Mouse (Mus musculus): ENCODE results near the gene Mgarp. TPM values are rescaled to one million over a fixed set of nuclear protein-coding genes. Genes with fewer than 3 reads are reported as not detected.
"Not testable (repeated sequence)": the region's sequence is repeated elsewhere in the genome, so short reads cannot be mapped to it uniquely, and the experiment has no call there.

Mgarp gene
- polyA plus RNA-seq (2014; fragmentation: Nextera tagmentation; extraction: Ambion mirVana): 1.3 and 1.6 TPM in 2 replicates

DNA sequence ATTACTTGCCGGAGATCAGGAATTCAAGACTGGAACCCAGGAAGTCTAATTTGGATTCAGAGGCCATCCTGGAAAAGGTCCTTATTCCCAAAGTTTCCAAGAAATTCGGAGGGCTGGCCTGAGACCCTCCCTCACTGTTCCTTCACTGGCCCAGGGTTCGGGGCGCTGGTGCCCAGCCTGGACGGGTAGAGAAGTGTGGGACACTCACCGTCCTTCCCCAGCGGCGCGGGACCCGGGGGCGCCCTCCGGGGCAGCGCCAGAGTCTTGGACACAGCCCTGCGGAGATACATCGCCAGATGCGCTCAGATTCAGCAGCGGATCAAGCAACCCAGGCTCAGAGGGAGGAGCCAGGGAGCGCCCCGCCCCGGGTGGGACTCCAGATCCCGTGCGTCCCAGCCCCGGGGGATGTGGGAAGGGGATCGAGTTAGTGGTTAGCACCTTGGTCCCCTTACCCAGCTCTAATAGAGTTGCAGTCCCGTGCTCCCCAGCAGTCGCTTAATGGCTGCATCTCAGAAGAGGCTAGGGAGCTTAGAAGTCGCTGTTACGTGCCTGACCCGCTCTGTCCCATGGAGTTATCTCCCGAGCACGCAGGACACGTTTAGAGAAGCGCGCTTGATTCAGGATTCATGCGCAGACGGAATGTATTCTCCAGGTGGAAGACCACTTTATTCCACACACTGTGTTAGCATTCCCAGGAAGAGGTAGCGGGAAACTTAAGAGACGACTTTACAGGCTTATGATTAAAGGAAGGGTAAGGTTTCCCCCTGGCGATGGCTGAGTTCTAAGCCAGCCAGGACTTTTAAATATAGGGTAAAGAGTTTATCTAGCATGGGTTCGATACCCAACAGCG, at the start of gene Mgarp:
TSS of gene Mgarp (minus strand) at position 520 of the 850 bp plus-strand sequence.
- no peaks in the 10 kb centered on the region for H3K9me3 ChIP-seq (ENCODE audit: control insufficient read depth, low read length)
- H3K4me3 ChIP-seq (ENCODE audit: low read length): peak within 1 kb of the TSS; percentile 54
- peak within 1 kb of the TSS; percentile 52 for H3K9ac ChIP-seq (ENCODE audit: low read depth, low read length)
- no peaks in the 10 kb centered on the region for H3K4me1 ChIP-seq (ENCODE audit: control insufficient read depth, insufficient read depth, low read length)
- H3K27me3 ChIP-seq (ENCODE audit: control insufficient read depth, insufficient read depth, low read length): peaks cover 17% of the 10 kb centered on the region; the same call in 1 of the 2 replicates
- no peak within 1 kb of the TSS for H3K27ac ChIP-seq (ENCODE audit: low read depth, low read length)
- 2% methylated on average over 41 of the region's 41 CpGs for WGBS
- H3K36me3 ChIP-seq (ENCODE audit: control insufficient read depth, insufficient read depth, low read length): no peaks in the 10 kb centered on the region
- H3K4me2 ChIP-seq (replicated peaks; ENCODE audit: low read depth, low read length): peak within 1 kb of the TSS; percentile 77
- peak; percentile 91 for ATAC-seq (ENCODE audit: low FRiP score, low TSS enrichment)

GRCm38 (mm10) chr3:51434871-51435595, 38.5 kb upstream of the Mgarp start:
- ATAC-seq (ENCODE audit: low FRiP score, low TSS enrichment): no peak
- Histone ChIP-seq H3K4me1 (ENCODE audit: control insufficient read depth, insufficient read depth, low read length) (no peaks in the 10 kb centered on the region), H3K9ac (ENCODE audit: low read depth, low read length) (no peak overlapping the region), H3K36me3 (ENCODE audit: control insufficient read depth, insufficient read depth, low read length) (peaks cover 11% of the 10 kb centered on the region; the same call in 1 of the 2 replicates), H3K27me3 (ENCODE audit: control insufficient read depth, insufficient read depth, low read length) (no peaks in the 10 kb centered on the region), H3K9me3 (ENCODE audit: control insufficient read depth, low read length) (no peaks in the 10 kb centered on the region), H3K27ac (ENCODE audit: low read depth, low read length) (no peak overlapping the region), H3K4me3 (ENCODE audit: low read length) (no peak overlapping the region), H3K4me2 (replicated peaks; ENCODE audit: low read depth, low read length) (no peak overlapping the region)
- WGBS: 90% methylated on average over 3 of the region's 3 CpGs

DNA sequence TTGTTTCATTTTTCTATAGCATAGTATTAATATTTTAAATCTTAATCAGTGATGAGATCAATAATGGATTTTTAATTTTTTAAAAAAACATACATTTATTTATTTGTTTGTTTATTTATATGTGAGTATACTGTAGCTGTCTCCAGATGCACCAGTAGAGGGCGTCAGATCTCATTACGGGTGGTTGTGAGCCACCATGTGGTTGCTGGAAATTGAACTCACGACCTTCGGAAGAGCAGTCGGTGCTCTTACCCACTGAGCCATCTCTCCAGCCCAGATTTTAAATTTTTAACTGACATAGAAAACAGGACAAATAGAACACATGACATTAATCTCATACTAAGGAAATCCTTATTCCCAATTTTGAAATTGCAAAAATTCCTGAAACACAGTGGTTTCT, 37.8 kb upstream of the Mgarp start:
- WGBS: 89% methylated on average over 5 of the region's 5 CpGs
- not testable (repeated sequence) for H3K9ac ChIP-seq (ENCODE audit: low read depth, low read length); H3K27me3 ChIP-seq (ENCODE audit: control insufficient read depth, insufficient read depth, low read length); ATAC-seq (ENCODE audit: low FRiP score, low TSS enrichment); H3K36me3 ChIP-seq (ENCODE audit: control insufficient read depth, insufficient read depth, low read length); H3K4me3 ChIP-seq (ENCODE audit: low read length); H3K9me3 ChIP-seq (ENCODE audit: control insufficient read depth, low read length); H3K4me1 ChIP-seq (ENCODE audit: control insufficient read depth, insufficient read depth, low read length); H3K27ac ChIP-seq (ENCODE audit: low read depth, low read length); H3K4me2 ChIP-seq (replicated peaks; ENCODE audit: low read depth, low read length)

- Histone ChIP-seq H3K36me3 (ENCODE audit: control insufficient read depth, insufficient read depth, low read length) (0 out of 2 replicates have a peak, but pooled peaks cover 2% of the 10 kb centered on the region), H3K27me3 (ENCODE audit: control insufficient read depth, insufficient read depth, low read length) (no peaks in the 10 kb centered on the region), H3K4me2 (replicated peaks; ENCODE audit: low read depth, low read length) (no peak overlapping the region), H3K4me1 (ENCODE audit: control insufficient read depth, insufficient read depth, low read length) (no peaks in the 10 kb centered on the region), H3K9ac (ENCODE audit: low read depth, low read length) (no peak overlapping the region), H3K27ac (ENCODE audit: low read depth, low read length) (no peak overlapping the region), H3K4me3 (ENCODE audit: low read length) (no peak overlapping the region), H3K9me3 (ENCODE audit: control insufficient read depth, low read length) (no peaks in the 10 kb centered on the region)
- no peak for ATAC-seq (ENCODE audit: low FRiP score, low TSS enrichment)
These were observed 28.9 kb upstream of the Mgarp start for GRCm38 (mm10) chr3:51425394-51425793.

- no peaks in the 10 kb centered on the region for H3K27me3 ChIP-seq (ENCODE audit: control insufficient read depth, insufficient read depth, low read length)
- no peak overlapping the region for H3K4me3 ChIP-seq (ENCODE audit: low read length)
- 0 out of 2 replicates have a peak, but pooled peaks cover 2% of the 10 kb centered on the region for H3K36me3 ChIP-seq (ENCODE audit: control insufficient read depth, insufficient read depth, low read length)
- H3K9ac ChIP-seq (ENCODE audit: low read depth, low read length): no peak overlapping the region
- peaks cover 7% of the 10 kb centered on the region; the same call in 1 of the 2 replicates for H3K4me1 ChIP-seq (ENCODE audit: control insufficient read depth, insufficient read depth, low read length)
- H3K27ac ChIP-seq (ENCODE audit: low read depth, low read length): no peak overlapping the region
- H3K4me2 ChIP-seq (replicated peaks; ENCODE audit: low read depth, low read length): no peak overlapping the region
- WGBS: 84% methylated on average over 3 of the region's 3 CpGs
- ATAC-seq (ENCODE audit: low FRiP score, low TSS enrichment): no peak
- no peaks in the 10 kb centered on the region for H3K9me3 ChIP-seq (ENCODE audit: control insufficient read depth, low read length)
These were observed 25.4 kb upstream of the Mgarp start for GRCm38 (mm10) chr3:51421921-51422320.

GRCm38 (mm10) chr3:51417966-51418365, 21.4 kb upstream of the Mgarp start:
- Histone ChIP-seq H3K4me1 (ENCODE audit: control insufficient read depth, insufficient read depth, low read length) (peaks cover 15% of the 10 kb centered on the region; the same call in 1 of the 2 replicates), H3K36me3 (ENCODE audit: control insufficient read depth, insufficient read depth, low read length) (0 out of 2 replicates have a peak, but pooled peaks cover 2% of the 10 kb centered on the region), H3K9me3 (ENCODE audit: control insufficient read depth, low read length) (no peaks in the 10 kb centered on the region), H3K27me3 (ENCODE audit: control insufficient read depth, insufficient read depth, low read length) (no peaks in the 10 kb centered on the region), H3K9ac (ENCODE audit: low read depth, low read length) (no peak overlapping the region), H3K4me3 (ENCODE audit: low read length) (peak overlapping the region; percentile 100; the same call in 1 of the 2 replicates), H3K27ac (ENCODE audit: low read depth, low read length) (no peak overlapping the region), H3K4me2 (replicated peaks; ENCODE audit: low read depth, low read length) (no peak overlapping the region; the same call in 1 of the 2 replicates)
- 68% methylated on average over 2 of the region's 2 CpGs for WGBS
- ATAC-seq (ENCODE audit: low FRiP score, low TSS enrichment): no peak

DNA sequence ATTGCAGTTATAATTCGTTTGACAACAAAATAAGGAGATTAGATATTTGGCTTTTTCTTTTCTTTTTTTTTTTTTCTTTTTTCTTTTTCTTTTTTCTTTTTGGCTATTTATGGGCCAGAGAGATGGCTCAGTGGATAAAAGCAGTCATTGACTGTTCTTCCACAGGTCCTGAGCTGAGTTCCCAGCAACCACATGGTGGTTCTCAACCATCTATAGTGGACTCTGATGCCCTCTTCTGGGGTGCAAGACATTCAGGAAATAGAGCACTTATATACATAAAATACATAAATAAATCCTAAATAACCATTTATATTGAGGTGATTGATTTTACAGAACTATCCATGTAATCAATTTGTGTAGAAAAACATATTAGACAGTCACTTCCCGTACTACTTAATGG, 20.9 kb upstream of the Mgarp start:
- ATAC-seq (ENCODE audit: low FRiP score, low TSS enrichment): no peak
- H3K4me1 ChIP-seq (ENCODE audit: control insufficient read depth, insufficient read depth, low read length): peaks cover 15% of the 10 kb centered on the region; the same call in 1 of the 2 replicates
- H3K36me3 ChIP-seq (ENCODE audit: control insufficient read depth, insufficient read depth, low read length): 0 out of 2 replicates have a peak, but pooled peaks cover 2% of the 10 kb centered on the region
- H3K27me3 ChIP-seq (ENCODE audit: control insufficient read depth, insufficient read depth, low read length): no peaks in the 10 kb centered on the region
- no peaks in the 10 kb centered on the region for H3K9me3 ChIP-seq (ENCODE audit: control insufficient read depth, low read length)
- H3K27ac ChIP-seq (ENCODE audit: low read depth, low read length): no peak overlapping the region
- 40% methylated on average over 2 of the region's 2 CpGs for WGBS
- peak overlapping the region; percentile 81 for H3K4me2 ChIP-seq (replicated peaks; ENCODE audit: low read depth, low read length)
- no peak overlapping the region for H3K9ac ChIP-seq (ENCODE audit: low read depth, low read length)
- peak overlapping the region; percentile 100 for H3K4me3 ChIP-seq (ENCODE audit: low read length)

DNA sequence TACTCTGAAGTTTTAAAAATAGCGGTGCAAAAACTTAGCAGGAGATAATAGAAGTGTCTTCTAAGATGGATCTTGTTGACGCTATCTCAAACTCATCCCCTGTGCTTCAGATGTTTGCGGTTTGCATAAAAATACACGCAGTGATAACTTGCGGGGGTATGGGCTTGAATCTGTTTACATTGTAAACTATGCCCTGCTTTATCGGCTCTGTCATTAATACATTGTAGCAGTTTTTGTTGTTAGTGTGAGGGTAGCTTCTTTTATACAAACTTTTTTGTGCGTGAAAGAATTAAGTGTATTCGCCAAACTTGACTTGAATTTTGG, 20.6 kb upstream of the Mgarp start:
- ATAC-seq (ENCODE audit: low FRiP score, low TSS enrichment): no peak
- 9% methylated on average over 8 of the region's 8 CpGs for WGBS

More for the DNA sequence above, 20.6 kb upstream of the Mgarp start:
- H3K9me3 ChIP-seq (ENCODE audit: control insufficient read depth, low read length): no peaks in the 10 kb centered on the region
- H3K4me2 ChIP-seq (replicated peaks; ENCODE audit: low read depth, low read length): peak overlapping the region; percentile 81
- no peaks in the 10 kb centered on the region for H3K27me3 ChIP-seq (ENCODE audit: control insufficient read depth, insufficient read depth, low read length)
- 0 out of 2 replicates have a peak, but pooled peaks cover 2% of the 10 kb centered on the region for H3K36me3 ChIP-seq (ENCODE audit: control insufficient read depth, insufficient read depth, low read length)
- peak overlapping the region; percentile 93 for H3K9ac ChIP-seq (ENCODE audit: low read depth, low read length)
- H3K4me1 ChIP-seq (ENCODE audit: control insufficient read depth, insufficient read depth, low read length): peaks cover 15% of the 10 kb centered on the region; the same call in 1 of the 2 replicates
- peak overlapping the region; percentile 100 for H3K4me3 ChIP-seq (ENCODE audit: low read length)
- H3K27ac ChIP-seq (ENCODE audit: low read depth, low read length): no peak overlapping the region

Data from kidney, embryonic 14.5 days (tissue).